22 mouse cellular contexts compared by ENCODE assay signal in genomic region chr10:65330345-65330744, GRCm38 (mm10).
DNase-seq lines count a peak whose midpoint lies in the region; ATAC-seq and TF ChIP-seq lines count a peak whose summit lies in the region.
"Had no signal": no experiment of that assay in that cellular context is flagged by ENCODE, and none has a peak within 500 bp of the region (broad histone marks: within the 10 kb centered on the region; RNA-seq: fewer than 3 reads in every experiment).

No protein-coding gene starts in this region.

- no peak for TF ChIP-seq CTCF in hindbrain, postnatal 0 days (IDR thresholded peaks at IDR 0.05; ENCODE audit: low read depth)

- 69% methylated on average over 1 of the region's 1 CpGs for WGBS in hindbrain, embryonic 14.5 days
- 71% methylated on average over 1 of the region's 1 CpGs for WGBS in hindbrain, embryonic 13.5 days
- WGBS in hindbrain, postnatal 0 days: 71% methylated on average over 1 of the region's 1 CpGs
- WGBS in hindbrain, embryonic 11.5 days: 93% methylated on average over 1 of the region's 1 CpGs
- WGBS in neural tube, embryonic 14.5 days: 47% methylated on average over 1 of the region's 1 CpGs

- no peaks in the 10 kb centered on the region for H3K27me3 ChIP-seq in hindbrain, embryonic 14.5 days (ENCODE audit: control insufficient read depth, insufficient read depth, low read length)
- no peaks in the 10 kb centered on the region for H3K27me3 ChIP-seq in hindbrain, embryonic 13.5 days
- no peaks in the 10 kb centered on the region for H3K27me3 ChIP-seq in hindbrain, postnatal 0 days (ENCODE audit: insufficient read depth, low read length)
- H3K27me3 ChIP-seq in hindbrain, embryonic 11.5 days (ENCODE audit: control insufficient read depth, insufficient read depth, low read length): no peaks in the 10 kb centered on the region
- H3K27me3 ChIP-seq in neural tube, embryonic 14.5 days (ENCODE audit: control insufficient read depth, insufficient read depth, low read length): no peaks in the 10 kb centered on the region
- H3K27me3 ChIP-seq: embryonic facial prominence, embryonic 12.5 days; embryonic facial prominence, embryonic 15.5 days had no signal

- no peaks in the 10 kb centered on the region for H3K36me3 ChIP-seq in hindbrain, embryonic 14.5 days (replicated peaks; ENCODE audit: control insufficient read depth, insufficient read depth)
- H3K36me3 ChIP-seq in hindbrain, embryonic 13.5 days: no peaks in the 10 kb centered on the region
- no peaks in the 10 kb centered on the region for H3K36me3 ChIP-seq in hindbrain, postnatal 0 days (ENCODE audit: insufficient read depth, low read length)
- H3K36me3 ChIP-seq in hindbrain, embryonic 11.5 days (ENCODE audit: control insufficient read depth, insufficient read depth, low read length): no peaks in the 10 kb centered on the region
- no peaks in the 10 kb centered on the region for H3K36me3 ChIP-seq in neural tube, embryonic 14.5 days (ENCODE audit: control insufficient read depth, insufficient read depth, low read length)
- H3K36me3 ChIP-seq: embryonic facial prominence, embryonic 12.5 days; embryonic facial prominence, embryonic 15.5 days had no signal

- H3K9ac ChIP-seq in hindbrain, embryonic 14.5 days: no peak overlapping the region
- no peak overlapping the region for H3K9ac ChIP-seq in hindbrain, embryonic 13.5 days
- H3K9ac ChIP-seq in hindbrain, postnatal 0 days (replicated peaks; ENCODE audit: low read length): no peak overlapping the region
- no peak overlapping the region for H3K9ac ChIP-seq in hindbrain, embryonic 11.5 days (ENCODE audit: low read depth, low read length)
- no peak overlapping the region for H3K9ac ChIP-seq in neural tube, embryonic 14.5 days (replicated peaks; ENCODE audit: low read depth, low read length)
- H3K9ac ChIP-seq: embryonic facial prominence, embryonic 12.5 days; embryonic facial prominence, embryonic 15.5 days; forebrain, postnatal 0 days had no signal

- H3K9me3 ChIP-seq in hindbrain, embryonic 14.5 days (ENCODE audit: control insufficient read depth, low read length): no peaks in the 10 kb centered on the region
- no peaks in the 10 kb centered on the region for H3K9me3 ChIP-seq in hindbrain, embryonic 13.5 days
- H3K9me3 ChIP-seq in hindbrain, postnatal 0 days (ENCODE audit: low read length): no peaks in the 10 kb centered on the region
- H3K9me3 ChIP-seq in hindbrain, embryonic 11.5 days (ENCODE audit: control insufficient read depth, low read length): no peaks in the 10 kb centered on the region
- no peaks in the 10 kb centered on the region for H3K9me3 ChIP-seq in neural tube, embryonic 14.5 days (ENCODE audit: control insufficient read depth, low read length)
- H3K9me3 ChIP-seq: embryonic facial prominence, embryonic 12.5 days; embryonic facial prominence, embryonic 15.5 days had no signal

- no peaks in the 10 kb centered on the region for H3K4me1 ChIP-seq in hindbrain, embryonic 14.5 days (replicated peaks; ENCODE audit: control insufficient read depth, insufficient read depth, low read length)
- no peaks in the 10 kb centered on the region for H3K4me1 ChIP-seq in hindbrain, embryonic 13.5 days (replicated peaks)
- no peaks in the 10 kb centered on the region for H3K4me1 ChIP-seq in hindbrain, postnatal 0 days (ENCODE audit: insufficient read depth, low read length)
- no peaks in the 10 kb centered on the region for H3K4me1 ChIP-seq in hindbrain, embryonic 11.5 days (replicated peaks; ENCODE audit: control insufficient read depth, insufficient read depth, low read length)
- no peaks in the 10 kb centered on the region for H3K4me1 ChIP-seq in neural tube, embryonic 14.5 days (ENCODE audit: control insufficient read depth, insufficient read depth, low read length)
- H3K4me1 ChIP-seq: embryonic facial prominence, embryonic 12.5 days; embryonic facial prominence, embryonic 15.5 days had no signal

- H3K4me2 ChIP-seq in hindbrain, embryonic 14.5 days (replicated peaks): no peak overlapping the region
- no peak overlapping the region for H3K4me2 ChIP-seq in hindbrain, embryonic 13.5 days
- H3K4me2 ChIP-seq in hindbrain, postnatal 0 days (ENCODE audit: low read depth, low read length): no peak overlapping the region
- no peak overlapping the region for H3K4me2 ChIP-seq in hindbrain, embryonic 11.5 days (replicated peaks; ENCODE audit: low read depth, low read length)
- H3K4me2 ChIP-seq in neural tube, embryonic 14.5 days (ENCODE audit: low read depth, low read length): no peak overlapping the region
- H3K4me2 ChIP-seq: embryonic facial prominence, embryonic 12.5 days; embryonic facial prominence, embryonic 15.5 days; heart, embryonic 11.5 days had no signal

- peak; percentile 33 for DNase-seq in hindbrain, embryonic 14.5 days (ENCODE audit: low spot score)
- peak; percentile 47 for DNase-seq in hindbrain, postnatal 0 days (ENCODE audit: low spot score)
- DNase-seq in hindbrain, embryonic 11.5 days (ENCODE audit: low spot score): no peak
- no peak for DNase-seq in neural tube, embryonic 10.5 days (ENCODE audit: extremely low spot score, low spot score)
- DNase-seq: adrenal gland, adult 8-10 months; adrenal gland, postnatal 25 days; cerebellum, adult 18-20 months; cerebellum, adult 9-10 months; cerebellum, postnatal 14 days; forebrain, postnatal 0 days; gastrocnemius, adult 2 months; gastrocnemius, postnatal 14 days; heart, adult 11 months had no signal

- peak; percentile 59; the same call in 1 of the 2 replicates for ATAC-seq in hindbrain, embryonic 14.5 days (ENCODE audit: low FRiP score)
- ATAC-seq in hindbrain, embryonic 13.5 days (ENCODE audit: low FRiP score): no peak
- ATAC-seq in hindbrain, postnatal 0 days: no peak
- ATAC-seq in hindbrain, embryonic 11.5 days (ENCODE audit: low FRiP score): no peak
- ATAC-seq in neural tube, embryonic 14.5 days (ENCODE audit: low read depth): peak; percentile 73
- ATAC-seq: activated CD4-positive, CD25-positive, alpha-beta regulatory T cell, adult 4 months; forebrain, embryonic 14.5 days; forebrain, postnatal 0 days; inflammation-experienced regulatory T-cells, adult 6 months; intestine, embryonic 16.5 days had no signal

- no peak overlapping the region for H3K4me3 ChIP-seq in hindbrain, embryonic 14.5 days (replicated peaks; ENCODE audit: low read length)
- H3K4me3 ChIP-seq in hindbrain, embryonic 13.5 days: no peak overlapping the region
- no peak overlapping the region for H3K4me3 ChIP-seq in hindbrain, postnatal 0 days (ENCODE audit: low read length)
- no peak overlapping the region for H3K4me3 ChIP-seq in hindbrain, embryonic 11.5 days (ENCODE audit: low read depth, low read length)
- H3K4me3 ChIP-seq in neural tube, embryonic 14.5 days (ENCODE audit: low read depth, low read length): no peak overlapping the region
- H3K4me3 ChIP-seq: embryonic facial prominence, embryonic 12.5 days; embryonic facial prominence, embryonic 15.5 days; gastrocnemius, adult 2 months had no signal

- H3K27ac ChIP-seq in hindbrain, embryonic 14.5 days: no peak overlapping the region
- no peak overlapping the region for H3K27ac ChIP-seq in hindbrain, embryonic 13.5 days
- H3K27ac ChIP-seq in hindbrain, postnatal 0 days: no peak overlapping the region
- H3K27ac ChIP-seq in hindbrain, embryonic 11.5 days (ENCODE audit: low read depth, low read length): no peak overlapping the region
- no peak overlapping the region for H3K27ac ChIP-seq in neural tube, embryonic 14.5 days (ENCODE audit: low read depth, low read length)
- H3K27ac ChIP-seq: embryonic facial prominence, embryonic 12.5 days; embryonic facial prominence, embryonic 15.5 days; gastrocnemius, adult 2 months had no signal

Comparison
In these comparisons a context has a peak if more than half of its experiments do, and no peak if none do; other contexts are left out.
1. ATAC-seq: peak in hindbrain, embryonic 14.5 days (single experiment) and neural tube, embryonic 14.5 days (single experiment); none in hindbrain, embryonic 13.5 days (single experiment), hindbrain, postnatal 0 days (single experiment) and hindbrain, embryonic 11.5 days (single experiment).
2. DNase-seq: peak in hindbrain, embryonic 14.5 days (single experiment) and hindbrain, postnatal 0 days (single experiment); none in hindbrain, embryonic 11.5 days (single experiment) and neural tube, embryonic 10.5 days (single experiment).